Comparison of ENCODE assay signal across 9 mouse cellular contexts in genomic region chr13:23299999-23300341, GRCm38 (mm10). TPM values are rescaled to one million over a fixed set of nuclear protein-coding genes. Genes with fewer than 3 reads are reported as not detected.
DNase-seq lines count a peak whose midpoint lies in the region; ATAC-seq and TF ChIP-seq lines count a peak whose summit lies in the region.
"Had no signal": no experiment of that assay in that cellular context is flagged by ENCODE, and none has a peak within 500 bp of the region (broad histone marks: within the 10 kb centered on the region; RNA-seq: fewer than 3 reads in every experiment).

No protein-coding gene starts in this region.

- H3K4me2 ChIP-seq in kidney, postnatal 0 days (ENCODE audit: low read length) = peak overlapping the region; percentile 65
- peak overlapping the region; percentile 61 for H3K4me2 ChIP-seq in intestine, embryonic 16.5 days (ENCODE audit: low read depth, low read length)
- H3K4me2 ChIP-seq in liver, embryonic 16.5 days (ENCODE audit: low read depth, low read length) = peak overlapping the region; percentile 78

- ATAC-seq in kidney, postnatal 0 days (replicated peaks; ENCODE audit: low FRiP score, low read depth) = no peak
- peak; percentile 62 for ATAC-seq in intestine, embryonic 16.5 days
- ATAC-seq in liver, embryonic 16.5 days (ENCODE audit: low read depth) = peak; percentile 35; the same call in 1 of the 2 replicates

- no peak overlapping the region for H3K27ac ChIP-seq in kidney, postnatal 0 days
- no peak overlapping the region for H3K27ac ChIP-seq in intestine, embryonic 16.5 days (ENCODE audit: low read length)
- no peak overlapping the region for H3K27ac ChIP-seq in liver, embryonic 16.5 days (ENCODE audit: low read length)

- DNase-seq in kidney, postnatal 0 days (ENCODE audit: low spot score) = peak; percentile 59
- DNase-seq in kidney, adult 18-20 months = no peak
- DNase-seq in R1 (ENCODE audit: low read depth, low spot score) = peak; percentile 89
- DNase-seq in fibroblast of lung, adult 2 months (ENCODE audit: low read depth) = peak; percentile 64
- peak; percentile 73 for DNase-seq in retina, postnatal 1 day
- DNase-seq in gastrocnemius, postnatal 25 days = no peak

- no peaks in the 10 kb centered on the region for H3K9me3 ChIP-seq in kidney, postnatal 0 days (replicated peaks; ENCODE audit: low read length)
- H3K9me3 ChIP-seq in intestine, embryonic 16.5 days (ENCODE audit: control insufficient read depth, low read length) = no peaks in the 10 kb centered on the region
- no peaks in the 10 kb centered on the region for H3K9me3 ChIP-seq in liver, embryonic 16.5 days (replicated peaks; ENCODE audit: control insufficient read depth, low read length)

- H3K36me3 ChIP-seq in kidney, postnatal 0 days (ENCODE audit: insufficient read depth, low read length) = no peaks in the 10 kb centered on the region
- no peaks in the 10 kb centered on the region for H3K36me3 ChIP-seq in intestine, embryonic 16.5 days (ENCODE audit: control insufficient read depth, insufficient read depth, low read length)
- H3K36me3 ChIP-seq in liver, embryonic 16.5 days (ENCODE audit: control insufficient read depth, insufficient read depth) = no peaks in the 10 kb centered on the region

- 0 out of 2 replicates have a peak, but pooled peaks cover 6% of the 10 kb centered on the region for H3K4me1 ChIP-seq in kidney, postnatal 0 days (replicated peaks; ENCODE audit: insufficient read depth, low read length)
- no peaks in the 10 kb centered on the region for H3K4me1 ChIP-seq in intestine, embryonic 16.5 days (ENCODE audit: control insufficient read depth, insufficient read depth, low read length)
- peaks cover 6% of the 10 kb centered on the region for H3K4me1 ChIP-seq in liver, embryonic 16.5 days (ENCODE audit: control insufficient read depth, low read depth, low read length)

- no peaks in the 10 kb centered on the region for H3K27me3 ChIP-seq in kidney, postnatal 0 days (ENCODE audit: insufficient read depth, low read length)
- no peaks in the 10 kb centered on the region for H3K27me3 ChIP-seq in intestine, embryonic 16.5 days (replicated peaks; ENCODE audit: control insufficient read depth, insufficient read depth, low read length)
- no peaks in the 10 kb centered on the region; the same call in none of the 2 replicates for H3K27me3 ChIP-seq in liver, embryonic 16.5 days (ENCODE audit: control insufficient read depth, insufficient read depth, low read depth, low read length)

- peak overlapping the region; percentile 41 for H3K4me3 ChIP-seq in kidney, postnatal 0 days (replicated peaks; ENCODE audit: low read depth, low read length)
- H3K4me3 ChIP-seq in intestine, embryonic 16.5 days (ENCODE audit: low read length) = peak overlapping the region; percentile 59
- peak overlapping the region; percentile 58 for H3K4me3 ChIP-seq in liver, embryonic 16.5 days (ENCODE audit: low read depth, low read length)

- WGBS in kidney, postnatal 0 days = 1% methylated on average over 13 of the region's 13 CpGs
- WGBS in intestine, embryonic 16.5 days = under 1% methylated on average over 13 of the region's 13 CpGs
- WGBS in liver, embryonic 16.5 days (ENCODE audit: insufficient replicate concordance) = under 1% methylated on average over 13 of the region's 13 CpGs

- no peak for TF ChIP-seq CTCF in kidney, postnatal 0 days (IDR thresholded peaks at IDR 0.05; ENCODE audit: low read depth)

- 0 out of 2 replicates have a peak overlapping the region, but pooled peaks have one; percentile 18 for H3K9ac ChIP-seq in kidney, postnatal 0 days (ENCODE audit: low read depth, low read length)
- H3K9ac ChIP-seq in intestine, embryonic 16.5 days (ENCODE audit: low read depth, low read length) = peak overlapping the region; percentile 53
- H3K9ac ChIP-seq in liver, embryonic 16.5 days (ENCODE audit: low read depth, low read length) = peak overlapping the region; percentile 31

RNA-seq across cellular contexts. Expression of gene Vmn1r223, which starts 53.0 kb away (rescaled TPM):
- not detected in 2 replicates for polyA plus RNA-seq in kidney, postnatal 0 days (2015; fragmentation: Nextera tagmentation; extraction: Ambion mirVana)
- not detected in 2 replicates for polyA plus RNA-seq in intestine, embryonic 16.5 days (2015; fragmentation: Nextera tagmentation; extraction: Ambion mirVana)
- not detected in 2 replicates for polyA plus RNA-seq in liver, embryonic 16.5 days (2015; fragmentation: Nextera tagmentation; extraction: Ambion mirVana)
- total RNA-seq in gastrocnemius, postnatal 25 days (2021) = not detected
- polyA plus RNA-seq: gonadal fat pad, adult 2 months had no signal

Comparison
In these comparisons a context has a peak if more than half of its experiments do, and no peak if none do; other contexts are left out.
1. DNase-seq: peak in kidney, postnatal 0 days (single experiment), R1 (single experiment), fibroblast of lung, adult 2 months (single experiment) and retina, postnatal 1 day (single experiment); none in kidney, adult 18-20 months (single experiment) and gastrocnemius, postnatal 25 days (single experiment).
2. Peak in every context shown above with its lines, with median percentiles within 50 percentile points of each other: H3K4me2 ChIP-seq, H3K4me3 ChIP-seq and H3K9ac ChIP-seq.